23 mouse cellular contexts compared by ENCODE assay signal in genomic region chr10:4124148-4124547, GRCm38 (mm10).
DNase-seq lines count a peak whose midpoint lies in the region; ATAC-seq and TF ChIP-seq lines count a peak whose summit lies in the region.
"Had no signal": no experiment of that assay in that cellular context is flagged by ENCODE, and none has a peak within 500 bp of the region (broad histone marks: within the 10 kb centered on the region; RNA-seq: fewer than 3 reads in every experiment).

No protein-coding gene starts in this region.

- H3K4me1 ChIP-seq in embryonic facial prominence, embryonic 15.5 days, result peaks cover 13% of the 10 kb centered on the region
- peaks cover 36% of the 10 kb centered on the region for H3K4me1 ChIP-seq in embryonic facial prominence, embryonic 10.5 days
- H3K4me1 ChIP-seq in kidney, embryonic 15.5 days, result peaks cover 67% of the 10 kb centered on the region
- peaks cover 48% of the 10 kb centered on the region for H3K4me1 ChIP-seq in lung, embryonic 15.5 days
- H3K4me1 ChIP-seq in CH12.LX (ENCODE audit: control insufficient read depth in 1 of 2, insufficient read depth in 2 of 2), result peaks cover 14 to 64% of the 10 kb centered on the region in 2 experiments
- H3K4me1 ChIP-seq in forebrain, embryonic 10.5 days, result peaks cover 23% of the 10 kb centered on the region

- no peak overlapping the region for H3K9ac ChIP-seq in embryonic facial prominence, embryonic 15.5 days
- no peak overlapping the region for H3K9ac ChIP-seq in kidney, embryonic 15.5 days
- H3K9ac ChIP-seq in lung, embryonic 15.5 days, result no peak overlapping the region
- H3K9ac ChIP-seq in CH12.LX (ENCODE audit: insufficient read depth, low read depth), result no peak overlapping the region
- H3K9ac ChIP-seq: forebrain, embryonic 12.5 days; forebrain, embryonic 15.5 days; heart, embryonic 13.5 days; hindbrain, embryonic 12.5 days; hindbrain, embryonic 15.5 days had no signal

- WGBS in embryonic facial prominence, embryonic 15.5 days, result 52% methylated on average over 1 of the region's 1 CpGs
- 72% methylated on average over 1 of the region's 1 CpGs for WGBS in embryonic facial prominence, embryonic 10.5 days
- 49% methylated on average over 1 of the region's 1 CpGs for WGBS in kidney, embryonic 15.5 days
- WGBS in lung, embryonic 15.5 days, result 66% methylated on average over 1 of the region's 1 CpGs
- WGBS in forebrain, embryonic 10.5 days, result 78% methylated on average over 1 of the region's 1 CpGs

- DNase-seq in embryonic facial prominence, embryonic 10.5 days (ENCODE audit: low spot score), result no peak
- no peak for DNase-seq in kidney, postnatal 4 days
- DNase-seq in lung, postnatal 25 days (ENCODE audit: low spot score), result no peak
- DNase-seq in CH12.LX (ENCODE audit: extremely low read depth), result no peak
- DNase-seq in forebrain, embryonic 10.5 days (ENCODE audit: extremely low spot score, low spot score), result no peak
- DNase-seq: adrenal gland, adult 8-10 months; adrenal gland, postnatal 25 days; cerebellum, adult 11-12 months; cerebellum, adult 8-10 months; cerebellum, postnatal 10 days; cerebellum, postnatal 36 days; embryo, embryonic 11 days; gastrocnemius, postnatal 25 days; heart, adult 18-20 months had no signal

- H3K27ac ChIP-seq in embryonic facial prominence, embryonic 15.5 days (replicated peaks), result 0 out of 2 replicates have a peak overlapping the region, but pooled peaks have one; percentile 7
- no peak overlapping the region for H3K27ac ChIP-seq in embryonic facial prominence, embryonic 10.5 days (replicated peaks)
- H3K27ac ChIP-seq in kidney, embryonic 15.5 days, result peak overlapping the region; percentile 77
- H3K27ac ChIP-seq in lung, embryonic 15.5 days, result 0 out of 2 replicates have a peak overlapping the region, but pooled peaks have one; percentile 16
- no peak overlapping the region for H3K27ac ChIP-seq in CH12.LX (ENCODE audit: insufficient read depth, low read depth)
- H3K27ac ChIP-seq in forebrain, embryonic 10.5 days, result no peak overlapping the region
- H3K27ac ChIP-seq: forebrain, embryonic 12.5 days; forebrain, embryonic 15.5 days; hindbrain, embryonic 12.5 days; hindbrain, embryonic 15.5 days had no signal

- no peak overlapping the region for H3K4me3 ChIP-seq in embryonic facial prominence, embryonic 15.5 days (replicated peaks)
- H3K4me3 ChIP-seq in embryonic facial prominence, embryonic 10.5 days, result no peak overlapping the region
- no peak overlapping the region for H3K4me3 ChIP-seq in kidney, embryonic 15.5 days (replicated peaks)
- no peak overlapping the region for H3K4me3 ChIP-seq in lung, embryonic 15.5 days
- no peak overlapping the region for H3K4me3 ChIP-seq in CH12.LX (replicated peaks in 1 of 3; ENCODE audit: low read depth in 2 of 3, low read length in 2 of 3, poor library complexity in 1 of 3)
- H3K4me3 ChIP-seq in forebrain, embryonic 10.5 days, result no peak overlapping the region
- H3K4me3 ChIP-seq: forebrain, embryonic 12.5 days; forebrain, embryonic 15.5 days; heart, embryonic 13.5 days; hindbrain, embryonic 12.5 days; hindbrain, embryonic 15.5 days had no signal

- in situ Hi-C loops in CH12.LX (cut with MboI; ENCODE audit: low pct_ligation_motif_present, low pct_unique_long_range_greater_than_20kb, low sequenced_read_pairs), result no loop called here

- H3K27me3 ChIP-seq in embryonic facial prominence, embryonic 15.5 days, result no peaks in the 10 kb centered on the region
- no peaks in the 10 kb centered on the region for H3K27me3 ChIP-seq in embryonic facial prominence, embryonic 10.5 days (replicated peaks; ENCODE audit: low read depth, poor library complexity, severe bottlenecking)
- H3K27me3 ChIP-seq in kidney, embryonic 15.5 days, result no peaks in the 10 kb centered on the region
- H3K27me3 ChIP-seq in lung, embryonic 15.5 days, result no peaks in the 10 kb centered on the region
- no peaks in the 10 kb centered on the region for H3K27me3 ChIP-seq in CH12.LX (replicated peaks)
- no peaks in the 10 kb centered on the region for H3K27me3 ChIP-seq in forebrain, embryonic 10.5 days (ENCODE audit: poor library complexity, severe bottlenecking)
- H3K27me3 ChIP-seq: forebrain, embryonic 12.5 days; forebrain, embryonic 15.5 days; heart, embryonic 13.5 days; hindbrain, embryonic 12.5 days; hindbrain, embryonic 15.5 days had no signal

- H3K36me3 ChIP-seq in embryonic facial prominence, embryonic 15.5 days, result no peaks in the 10 kb centered on the region
- H3K36me3 ChIP-seq in embryonic facial prominence, embryonic 10.5 days (replicated peaks), result peaks cover 10% of the 10 kb centered on the region; the same call in 1 of the 2 replicates
- H3K36me3 ChIP-seq in kidney, embryonic 15.5 days, result no peaks in the 10 kb centered on the region
- no peaks in the 10 kb centered on the region for H3K36me3 ChIP-seq in lung, embryonic 15.5 days
- peaks cover 27 to 81% of the 10 kb centered on the region in 2 experiments for H3K36me3 ChIP-seq in CH12.LX (replicated peaks in 1 of 2; ENCODE audit: control insufficient read depth in 1 of 2, insufficient read depth in 1 of 2, low read length in 1 of 2)
- H3K36me3 ChIP-seq in forebrain, embryonic 10.5 days (replicated peaks), result peaks cover 12% of the 10 kb centered on the region
- H3K36me3 ChIP-seq: forebrain, embryonic 12.5 days; forebrain, embryonic 15.5 days; hindbrain, embryonic 12.5 days; hindbrain, embryonic 15.5 days had no signal

- no peaks in the 10 kb centered on the region for H3K9me3 ChIP-seq in embryonic facial prominence, embryonic 15.5 days (replicated peaks)
- H3K9me3 ChIP-seq in embryonic facial prominence, embryonic 10.5 days, result no peaks in the 10 kb centered on the region
- H3K9me3 ChIP-seq in kidney, embryonic 15.5 days (replicated peaks), result no peaks in the 10 kb centered on the region
- H3K9me3 ChIP-seq in lung, embryonic 15.5 days, result no peaks in the 10 kb centered on the region
- no peaks in the 10 kb centered on the region for H3K9me3 ChIP-seq in CH12.LX (replicated peaks; ENCODE audit: low read length)
- no peaks in the 10 kb centered on the region for H3K9me3 ChIP-seq in forebrain, embryonic 10.5 days
- H3K9me3 ChIP-seq: forebrain, embryonic 12.5 days; forebrain, embryonic 15.5 days; heart, embryonic 13.5 days; hindbrain, embryonic 12.5 days; hindbrain, embryonic 15.5 days had no signal

- no peak overlapping the region for H3K4me2 ChIP-seq in embryonic facial prominence, embryonic 15.5 days (replicated peaks)
- H3K4me2 ChIP-seq in kidney, embryonic 15.5 days, result no peak overlapping the region
- no peak overlapping the region for H3K4me2 ChIP-seq in lung, embryonic 15.5 days
- H3K4me2 ChIP-seq in CH12.LX (ENCODE audit: insufficient read depth, low read depth, poor library complexity, severe bottlenecking), result no peak overlapping the region
- H3K4me2 ChIP-seq: forebrain, embryonic 12.5 days; forebrain, embryonic 15.5 days; heart, embryonic 13.5 days; hindbrain, embryonic 12.5 days; hindbrain, embryonic 15.5 days had no signal

- dilution Hi-C loops in CH12.LX (cut with MboI; ENCODE audit: extremely low pct_ligation_motif_present, extremely low pct_unique_long_range_greater_than_20kb, low sequenced_read_pairs), result no loop called here

- no peak for ATAC-seq in embryonic facial prominence, embryonic 15.5 days (ENCODE audit: insufficient number of reproducible peaks, low FRiP score, low TSS enrichment, low read depth)
- ATAC-seq in kidney, embryonic 15.5 days (replicated peaks; ENCODE audit: low FRiP score), result no peak
- no peak for ATAC-seq in lung, embryonic 15.5 days (ENCODE audit: borderline replicate concordance, extremely low read depth, low FRiP score, low TSS enrichment)
- ATAC-seq: activated CD4-positive, CD25-positive, alpha-beta regulatory T cell, adult 4 months; forebrain, embryonic 15.5 days had no signal

- no peaks in the 10 kb centered on the region for H3K79me2 ChIP-seq in CH12.LX (replicated peaks; ENCODE audit: control insufficient read depth, extremely low read depth, insufficient read depth, poor library complexity, severe bottlenecking)

- no peak for TF ChIP-seq RAD21 in CH12.LX (IDR thresholded peaks at IDR 0.05; ENCODE audit: low read depth, low read length)

- TF ChIP-seq EP300 in CH12.LX (IDR thresholded peaks at IDR 0.05; ENCODE audit: low read length), result no peak

- TF ChIP-seq POLR2A in CH12.LX (IDR thresholded peaks at IDR 0.05; ENCODE audit: low read depth, low read length), result no peak

- TF ChIP-seq CTCF in CH12.LX (conservative IDR thresholded peaks at IDR 0.05 in 1 of 2, IDR thresholded peaks at IDR 0.05 in 1 of 2; ENCODE audit: low read depth in 2 of 2, low read length in 2 of 2), result no peak

TF ChIP-seq in CH12.LX, 34 proteins besides CTCF, POLR2A, EP300 and RAD21:
- TF ChIP-seq BHLHE40 (IDR thresholded peaks at IDR 0.05; ENCODE audit: low read depth, low read length) (peak; percentile 74), ZNF384 (IDR thresholded peaks at IDR 0.05; ENCODE audit: low read depth, low read length) (no peak)

Comparison
In these comparisons a context has a peak if more than half of its experiments do, and no peak if none do; other contexts are left out.
1. H3K27ac ChIP-seq: peak in embryonic facial prominence, embryonic 15.5 days (single experiment), kidney, embryonic 15.5 days (single experiment) and lung, embryonic 15.5 days (single experiment); none in embryonic facial prominence, embryonic 10.5 days (single experiment), CH12.LX (single experiment) and forebrain, embryonic 10.5 days (single experiment).